ENCODE assay signal across 8 mouse cellular contexts in genomic region chr10:80148610-80149290, GRCm38 (mm10). TPM values are rescaled to one million over a fixed set of nuclear protein-coding genes. Genes with fewer than 3 reads are reported as not detected.
A peak's percentile ranks its signal among the peaks of the same experiment; 100 is the strongest.
DNase-seq lines count a peak whose midpoint lies in the region; TF ChIP-seq lines count a peak whose summit lies in the region.

No protein-coding gene starts in this region.

- peak; percentile 97 to 99 for DNase-seq in adrenal gland, adult (ENCODE audit: inconsistent age in 2 of 2, low spot score in 1 of 2)
- DNase-seq in gastrocnemius, adult 8-10 months (ENCODE audit: low spot score in 2 of 2) = peak; percentile 93 to 94
- DNase-seq in induced T-regulatory cell, adult 2 months (ENCODE audit: low read depth) = peak; percentile 96
- DNase-seq in left cerebral cortex, postnatal 25 days (ENCODE audit: low spot score in 2 of 2) = peak; percentile 95
- DNase-seq in mesoderm, embryonic 11.5 days (ENCODE audit: low read depth, low spot score) = peak; percentile 96
- peak; percentile 95 for DNase-seq in right cerebral cortex, postnatal 4 days
- peak; percentile 94 for DNase-seq in yolk sac, embryonic 10.5 days (ENCODE audit: low spot score)

- TF ChIP-seq CTCF in cortical plate, adult 2 months (IDR thresholded peaks at IDR 0.05; ENCODE audit: extremely low read depth, insufficient read depth, low read length) = peak; percentile 32; the same call in 1 of the 2 replicates

- intact Hi-C loops in left cerebral cortex, postnatal 25 days (cut with DNase I) = loop anchor here (1.0 kb wide), 2 partner anchors 9 to 17 kb away; partner anchors contain the start of gene Cirbp

- H3K27ac ChIP-seq in cortical plate, adult 2 months (ENCODE audit: insufficient read depth, low read length) = peak overlapping the region; percentile 93

- no peak for TF ChIP-seq POLR2A in cortical plate, adult 2 months (IDR thresholded peaks at IDR 0.05; ENCODE audit: extremely low read depth, insufficient read depth, low read length)

- H3K4me3 ChIP-seq in cortical plate, adult 2 months (ENCODE audit: insufficient read depth, low read length) = peak overlapping the region; percentile 86

- H3K4me1 ChIP-seq in cortical plate, adult 2 months (ENCODE audit: control insufficient read depth, insufficient read depth, low read length) = peaks cover 2% of the 10 kb centered on the region; the same call in 1 of the 2 replicates

RNA-seq across cellular contexts. Expression of gene Midn, which starts 0.7 kb away (rescaled TPM):
- polyA plus RNA-seq in cortical plate, adult 2 months (2012; rRNA removed) = 26.6 and 33.8 TPM in 2 replicates
- total RNA-seq in gastrocnemius, adult 8-10 months (2022) = 10 to 100 TPM; 20.8 to 36.0 (median 29.5) TPM
- 10 to 100 TPM; 74.3 to 98.7 TPM for total RNA-seq in left cerebral cortex, postnatal 25 days (2021)

RNA-seq across cellular contexts. Expression of gene Cbarp, which starts 8.1 kb away (rescaled TPM):
- polyA plus RNA-seq in cortical plate, adult 2 months (2012; rRNA removed) = 274 and 285 TPM in 2 replicates
- total RNA-seq in gastrocnemius, adult 8-10 months (2022) = 1 to 10 TPM; 1.9 to 4.0 (median 2.9) TPM
- 100 to 1,000 TPM; 487 TPM for total RNA-seq in left cerebral cortex, postnatal 25 days (2021)

RNA-seq across cellular contexts. Expression of gene Atp5d, which starts 10.3 kb away (rescaled TPM):
- 620 and 641 TPM in 2 replicates for polyA plus RNA-seq in cortical plate, adult 2 months (2012; rRNA removed)
- total RNA-seq in gastrocnemius, adult 8-10 months (2022) = 100 to 1,000 TPM; 525 to 571 (median 544) TPM
- 100 to 1,000 TPM; 372 to 381 TPM for total RNA-seq in left cerebral cortex, postnatal 25 days (2021)

RNA-seq across cellular contexts. Expression of gene Cirbp, which starts 17.0 kb away (rescaled TPM):
- polyA plus RNA-seq in cortical plate, adult 2 months (2012; rRNA removed) = 150 and 180 TPM in 2 replicates
- total RNA-seq in gastrocnemius, adult 8-10 months (2022) = 10 to 100 TPM; 23.4 to 49.1 (median 31.4) TPM
- 10 to 100 TPM; 77.3 to 90.1 TPM for total RNA-seq in left cerebral cortex, postnatal 25 days (2021)

RNA-seq across cellular contexts. Expression of gene 1600002K03Rik, which starts 24.0 kb away (rescaled TPM):
- polyA plus RNA-seq in cortical plate, adult 2 months (2012; rRNA removed) = 13.1 and 13.9 TPM in 2 replicates
- 1 to 10 TPM; 4.3 to 7.8 (median 6.9) TPM for total RNA-seq in gastrocnemius, adult 8-10 months (2022)
- total RNA-seq in left cerebral cortex, postnatal 25 days (2021) = 1 to 10 TPM; 6.7 to 7.6 TPM

Comparison
In these comparisons a context has a peak if more than half of its experiments do, and no peak if none do; other contexts are left out.
1. Peak in every context shown above with its lines: DNase-seq, H3K4me3 ChIP-seq and H3K27ac ChIP-seq.
2. RNA of gene Cbarp, which starts 8.1 kb away (total RNA-seq): 487 TPM in left cerebral cortex, postnatal 25 days; 1.9 to 4.0 TPM in gastrocnemius, adult 8-10 months; every median in the first group is over 10 times any median in the second.